Mouse (Mus musculus): Measurements from ENCODE around the gene Foxp1.

Foxp1 gene

GRCm38 (mm10) chr6:99107081-99107482 lies 415.4 kb downstream of the Foxp1 start:
- DNase-seq: peak; percentile 27

GRCm38 (mm10) chr6:99105979-99106378 lies 416.5 kb downstream of the Foxp1 start:
- DNase-seq: no peak

- no peak for DNase-seq
Measured at GRCm38 (mm10) chr6:99104446-99104845, 418.1 kb downstream of the Foxp1 start.

GRCm38 (mm10) chr6:99103911-99104310 lies 418.6 kb downstream of the Foxp1 start:
- DNase-seq: no peak

- DNase-seq: peak; percentile 72
Measured at GRCm38 (mm10) chr6:99101489-99101908, 421.0 kb downstream of the Foxp1 start.

GRCm38 (mm10) chr6:99100331-99100730 lies 422.2 kb downstream of the Foxp1 start:
- peak; percentile 37 for DNase-seq

GRCm38 (mm10) chr6:99099781-99100180 lies 422.7 kb downstream of the Foxp1 start:
- DNase-seq: peak; percentile 46

- DNase-seq: no peak
Measured at GRCm38 (mm10) chr6:99097191-99097590, 425.3 kb downstream of the Foxp1 start.

- DNase-seq: no peak
Measured at GRCm38 (mm10) chr6:99096776-99097166, 425.8 kb downstream of the Foxp1 start.

- DNase-seq: peak; percentile 58
Measured at GRCm38 (mm10) chr6:99096105-99096775, 426.3 kb downstream of the Foxp1 start.

GRCm38 (mm10) chr6:99095185-99096104 lies 427.1 kb downstream of the Foxp1 start:
- peak; percentile 39 for DNase-seq

- peak; percentile 44 for DNase-seq
Measured at GRCm38 (mm10) chr6:99094339-99094989, 428.1 kb downstream of the Foxp1 start.

- DNase-seq: no peak
Measured at GRCm38 (mm10) chr6:99093856-99094255, 428.7 kb downstream of the Foxp1 start.

GRCm38 (mm10) chr6:99093208-99093607 lies 429.3 kb downstream of the Foxp1 start:
- no peak for DNase-seq

GRCm38 (mm10) chr6:99091799-99092198 lies 430.7 kb downstream of the Foxp1 start:
- no peak for DNase-seq

- DNase-seq: no peak
Measured at GRCm38 (mm10) chr6:99087598-99087997, 434.9 kb downstream of the Foxp1 start.

GRCm38 (mm10) chr6:99084956-99085355 lies 437.6 kb downstream of the Foxp1 start:
- no peak for DNase-seq

GRCm38 (mm10) chr6:99081259-99081658 lies 441.3 kb downstream of the Foxp1 start:
- DNase-seq: peak; percentile 34

GRCm38 (mm10) chr6:99079041-99079835 lies 443.3 kb downstream of the Foxp1 start:
- no peak for DNase-seq

- no peak for DNase-seq
Measured at GRCm38 (mm10) chr6:99078089-99078488, 444.4 kb downstream of the Foxp1 start.

- no peak for DNase-seq
Measured at GRCm38 (mm10) chr6:99073303-99074271, 448.9 kb downstream of the Foxp1 start.
